Mouse (Mus musculus) inflammation-experienced regulatory T-cells, adult 6 months (primary cell): ENCODE data around the gene Ppp2r2d. TPM values are rescaled to one million over a fixed set of nuclear protein-coding genes. Genes with fewer than 3 reads are reported as not detected.

Source experiments
- ATAC-seq: one replicate; pipeline ENCODE4 v1.8.0; 2017
- polyA plus RNA-seq, 3 experiments: library from polyadenylated mRNA; unstranded; fragments of 100-300 nt; shearing (Covaris generic); gene quantifications; one replicate each; pipeline ENCODE4 v1.2.1; 2017

Ppp2r2d gene
- polyA plus RNA-seq, 3 experiments from 2014 or later, result 15.2 to 17.5 (median 16.9) TPM

- ATAC-seq, result no peak
These were observed 82.6 kb downstream of the Ppp2r2d start for GRCm38 (mm10) chr7:138928456-138928855.

Other genes starting within 250 kb of the Ppp2r2d start
- gene Mapk1ip1, start 194 bp downstream of the Ppp2r2d start, polyA plus RNA-seq, result 10 to 100 TPM in 2 of 3 experiments, 1 to 10 TPM in 1; 7.0 to 29.2 (median 24.1) TPM
- 10 to 100 TPM in 2 of 3 experiments, 1 to 10 TPM in 1; 3.2 to 17.6 (median 14.4) TPM for gene Bnip3, start 63.4 kb downstream of the Ppp2r2d start, polyA plus RNA-seq
- under 1 TPM in 2 of 3 experiments, not detected in 1; 0.09 to 0.33 TPM for gene Jakmip3, start 94.7 kb downstream of the Ppp2r2d start, polyA plus RNA-seq
- under 1 TPM in 1 of 3 experiments, not detected in 2; 0.09 TPM for gene Dpysl4, start 239.9 kb downstream of the Ppp2r2d start, polyA plus RNA-seq